Mouse (Mus musculus): ENCODE data around the gene Atp2c1. TPM values are rescaled to one million over a fixed set of nuclear protein-coding genes. Genes with fewer than 3 reads are reported as not detected.

The Atp2c1 gene
- polyA plus RNA-seq, 1 experiment, result 108 TPM

GRCm38 (mm10) chr9:105379533-105380145 lies 147.5 kb downstream of the Atp2c1 start:
- no peak overlapping the region for H3K27ac ChIP-seq (ENCODE audit: insufficient read depth, low read length)
- no peak overlapping the region for H3K4me3 ChIP-seq (replicated peaks; ENCODE audit: insufficient read depth, low read depth, low read length)
- DNase-seq, result no peak
- no peaks in the 10 kb centered on the region for H3K27me3 ChIP-seq (ENCODE audit: control insufficient read depth, insufficient read depth, low read length)
- TF ChIP-seq CTCF (IDR thresholded peaks at IDR 0.05; ENCODE audit: borderline replicate concordance, insufficient read depth, low read depth, low read length), result no peak
- TF ChIP-seq POLR2A (IDR thresholded peaks at IDR 0.05; ENCODE audit: borderline replicate concordance, insufficient read depth, low read length), result no peak
- no peaks in the 10 kb centered on the region for H3K4me1 ChIP-seq (ENCODE audit: control insufficient read depth, insufficient read depth, low read length)
- WGBS, result 23% methylated on average over 8 of the region's 8 CpGs

GRCm38 (mm10) chr9:105377622-105378021 lies 149.5 kb downstream of the Atp2c1 start:
- no peak for DNase-seq
- H3K27ac ChIP-seq (ENCODE audit: insufficient read depth, low read length), result no peak overlapping the region
- no peaks in the 10 kb centered on the region for H3K4me1 ChIP-seq (ENCODE audit: control insufficient read depth, insufficient read depth, low read length)
- TF ChIP-seq POLR2A (IDR thresholded peaks at IDR 0.05; ENCODE audit: borderline replicate concordance, insufficient read depth, low read length), result no peak
- no peak for TF ChIP-seq CTCF (IDR thresholded peaks at IDR 0.05; ENCODE audit: borderline replicate concordance, insufficient read depth, low read depth, low read length)
- 74% methylated on average over 3 of the region's 3 CpGs for WGBS
- no peak overlapping the region for H3K4me3 ChIP-seq (replicated peaks; ENCODE audit: insufficient read depth, low read depth, low read length)
- H3K27me3 ChIP-seq (ENCODE audit: control insufficient read depth, insufficient read depth, low read length), result no peaks in the 10 kb centered on the region

- Histone ChIP-seq H3K4me1 (ENCODE audit: control insufficient read depth, insufficient read depth, low read length) (no peaks in the 10 kb centered on the region), H3K27me3 (ENCODE audit: control insufficient read depth, insufficient read depth, low read length) (no peaks in the 10 kb centered on the region), H3K4me3 (replicated peaks; ENCODE audit: insufficient read depth, low read depth, low read length) (no peak overlapping the region), H3K27ac (ENCODE audit: insufficient read depth, low read length) (no peak overlapping the region)
- 69% methylated on average over 7 of the region's 7 CpGs for WGBS
- DNase-seq, result no peak
- no peak for TF ChIP-seq CTCF (IDR thresholded peaks at IDR 0.05; ENCODE audit: borderline replicate concordance, insufficient read depth, low read depth, low read length)
- TF ChIP-seq POLR2A (IDR thresholded peaks at IDR 0.05; ENCODE audit: borderline replicate concordance, insufficient read depth, low read length), result no peak
Measured at GRCm38 (mm10) chr9:105376954-105377530, 150.1 kb downstream of the Atp2c1 start.

- no peaks in the 10 kb centered on the region for H3K4me1 ChIP-seq (ENCODE audit: control insufficient read depth, insufficient read depth, low read length)
- TF ChIP-seq POLR2A (IDR thresholded peaks at IDR 0.05; ENCODE audit: borderline replicate concordance, insufficient read depth, low read length) (no peak), CTCF (IDR thresholded peaks at IDR 0.05; ENCODE audit: borderline replicate concordance, insufficient read depth, low read depth, low read length) (no peak)
- WGBS, result 42% methylated on average over 7 of the region's 7 CpGs
- no peak for DNase-seq
- H3K27me3 ChIP-seq (ENCODE audit: control insufficient read depth, insufficient read depth, low read length), result no peaks in the 10 kb centered on the region
- no peak overlapping the region for H3K27ac ChIP-seq (ENCODE audit: insufficient read depth, low read length)
- H3K4me3 ChIP-seq (replicated peaks; ENCODE audit: insufficient read depth, low read depth, low read length), result no peak overlapping the region
Measured at GRCm38 (mm10) chr9:105376411-105376810, 150.7 kb downstream of the Atp2c1 start.

- Histone ChIP-seq H3K4me1 (ENCODE audit: control insufficient read depth, insufficient read depth, low read length) (no peaks in the 10 kb centered on the region), H3K4me3 (replicated peaks; ENCODE audit: insufficient read depth, low read depth, low read length) (no peak overlapping the region), H3K27me3 (ENCODE audit: control insufficient read depth, insufficient read depth, low read length) (no peaks in the 10 kb centered on the region), H3K27ac (ENCODE audit: insufficient read depth, low read length) (no peak overlapping the region)
- TF ChIP-seq POLR2A (IDR thresholded peaks at IDR 0.05; ENCODE audit: borderline replicate concordance, insufficient read depth, low read length), result no peak
- no peak for TF ChIP-seq CTCF (IDR thresholded peaks at IDR 0.05; ENCODE audit: borderline replicate concordance, insufficient read depth, low read depth, low read length)
- no peak for DNase-seq
- WGBS, result 17% methylated on average over 5 of the region's 5 CpGs
Measured at GRCm38 (mm10) chr9:105374361-105374760, 152.8 kb downstream of the Atp2c1 start.

GRCm38 (mm10) chr9:105368605-105369004 lies 158.5 kb downstream of the Atp2c1 start:
- no peaks in the 10 kb centered on the region for H3K4me1 ChIP-seq (ENCODE audit: control insufficient read depth, insufficient read depth, low read length)
- no peak for TF ChIP-seq POLR2A (IDR thresholded peaks at IDR 0.05; ENCODE audit: borderline replicate concordance, insufficient read depth, low read length)
- TF ChIP-seq CTCF (IDR thresholded peaks at IDR 0.05; ENCODE audit: borderline replicate concordance, insufficient read depth, low read depth, low read length), result no peak
- no peak for DNase-seq
- 98% methylated on average over 3 of the region's 3 CpGs for WGBS
- H3K27ac ChIP-seq (ENCODE audit: insufficient read depth, low read length), result no peak overlapping the region
- H3K27me3 ChIP-seq (ENCODE audit: control insufficient read depth, insufficient read depth, low read length), result no peaks in the 10 kb centered on the region
- H3K4me3 ChIP-seq (replicated peaks; ENCODE audit: insufficient read depth, low read depth, low read length), result no peak overlapping the region

- no peak for DNase-seq
- 96% methylated on average over 4 of the region's 4 CpGs for WGBS
- H3K4me1 ChIP-seq (ENCODE audit: control insufficient read depth, insufficient read depth, low read length), result no peaks in the 10 kb centered on the region
- no peak overlapping the region for H3K4me3 ChIP-seq (replicated peaks; ENCODE audit: insufficient read depth, low read depth, low read length)
- TF ChIP-seq POLR2A (IDR thresholded peaks at IDR 0.05; ENCODE audit: borderline replicate concordance, insufficient read depth, low read length) (no peak), CTCF (IDR thresholded peaks at IDR 0.05; ENCODE audit: borderline replicate concordance, insufficient read depth, low read depth, low read length) (no peak)
- no peak overlapping the region for H3K27ac ChIP-seq (ENCODE audit: insufficient read depth, low read length)
- H3K27me3 ChIP-seq (ENCODE audit: control insufficient read depth, insufficient read depth, low read length), result no peaks in the 10 kb centered on the region
Measured at GRCm38 (mm10) chr9:105366199-105366598, 160.9 kb downstream of the Atp2c1 start.

- H3K27me3 ChIP-seq (ENCODE audit: control insufficient read depth, insufficient read depth, low read length), result no peaks in the 10 kb centered on the region
- H3K4me1 ChIP-seq (ENCODE audit: control insufficient read depth, insufficient read depth, low read length), result no peaks in the 10 kb centered on the region
- WGBS, result 28% methylated on average over 5 of the region's 5 CpGs
- peak in 1 of 2 experiments; percentile 2 for DNase-seq
- no peak overlapping the region for H3K27ac ChIP-seq (ENCODE audit: insufficient read depth, low read length)
- no peak overlapping the region for H3K4me3 ChIP-seq (replicated peaks; ENCODE audit: insufficient read depth, low read depth, low read length)
- no peak for TF ChIP-seq POLR2A (IDR thresholded peaks at IDR 0.05; ENCODE audit: borderline replicate concordance, insufficient read depth, low read length)
- TF ChIP-seq CTCF (IDR thresholded peaks at IDR 0.05; ENCODE audit: borderline replicate concordance, insufficient read depth, low read depth, low read length), result no peak
Measured at GRCm38 (mm10) chr9:105363520-105364231, 163.4 kb downstream of the Atp2c1 start.
